ENCODE assay signal across 7 mouse cellular contexts in genomic region chr9:22469643-22470042, GRCm38 (mm10). TPM values are rescaled to one million over a fixed set of nuclear protein-coding genes. Genes with fewer than 3 reads are reported as not detected.
A peak's percentile ranks its signal among the peaks of the same experiment; 100 is the strongest.
DNase-seq lines count a peak whose midpoint lies in the region; ATAC-seq and TF ChIP-seq lines count a peak whose summit lies in the region.

Rp9 (minus strand) TSS chr9:22469743.

- peak within 1 kb of the TSS; percentile 95 for H3K4me2 ChIP-seq in CH12.LX (ENCODE audit: insufficient read depth, low read depth, poor library complexity, severe bottlenecking)
- peak within 1 kb of the TSS; percentile 75 for H3K4me2 ChIP-seq in forebrain, embryonic 14.5 days (ENCODE audit: low read length)
- peak within 1 kb of the TSS; percentile 75 for H3K4me2 ChIP-seq in hindbrain, embryonic 12.5 days (replicated peaks)
- peak within 1 kb of the TSS; percentile 98 for H3K4me2 ChIP-seq in liver, embryonic 14.5 days (ENCODE audit: low read depth)

- H3K9ac ChIP-seq in CH12.LX (ENCODE audit: insufficient read depth, low read depth) (peak within 1 kb of the TSS; percentile 73), MEL (ENCODE audit: control insufficient read depth, low read depth, low read length, poor library complexity, severe bottlenecking) (peak within 1 kb of the TSS; percentile 56)
- peak within 1 kb of the TSS; percentile 95; the same call in 1 of the 2 replicates for H3K9ac ChIP-seq in forebrain, embryonic 14.5 days (ENCODE audit: low read length)
- H3K9ac ChIP-seq in hindbrain, embryonic 12.5 days: no peak within 1 kb of the TSS
- H3K9ac ChIP-seq in liver, embryonic 14.5 days (replicated peaks): peak within 1 kb of the TSS; percentile 89

- ATAC-seq in forebrain, embryonic 14.5 days: no peak
- ATAC-seq in hindbrain, embryonic 12.5 days (ENCODE audit: low FRiP score): no peak
- ATAC-seq in liver, embryonic 14.5 days (ENCODE audit: insufficient read depth): no peak

- no peak for TF ChIP-seq RAD21 in CH12.LX (IDR thresholded peaks at IDR 0.05; ENCODE audit: low read depth, low read length)
- no peak for TF ChIP-seq RAD21 in MEL (IDR thresholded peaks at IDR 0.05; ENCODE audit: low read depth, low read length)

- TF ChIP-seq EP300 in CH12.LX (IDR thresholded peaks at IDR 0.05; ENCODE audit: low read length): no peak
- no peak for TF ChIP-seq EP300 in MEL (IDR thresholded peaks at IDR 0.05; ENCODE audit: low read depth in 1 of 2, low read length in 2 of 2)
- TF ChIP-seq EP300 in liver, embryonic 14.5 days (IDR thresholded peaks at IDR 0.05; ENCODE audit: low read depth): no peak

- 87% methylated on average over 3 of the region's 3 CpGs for WGBS in forebrain, embryonic 14.5 days
- 89% methylated on average over 3 of the region's 3 CpGs for WGBS in hindbrain, embryonic 12.5 days
- WGBS in liver, embryonic 14.5 days (ENCODE audit: insufficient replicate concordance): 75% methylated on average over 3 of the region's 3 CpGs

- TF ChIP-seq POLR2A in CH12.LX (IDR thresholded peaks at IDR 0.05; ENCODE audit: low read depth, low read length) (no peak), MEL (IDR thresholded peaks at IDR 0.05; ENCODE audit: control insufficient read depth in 1 of 2, insufficient read depth in 1 of 2, low read depth in 1 of 2, low read length in 2 of 2, poor library complexity in 1 of 2) (no peak)

- H3K4me3 ChIP-seq in CH12.LX (replicated peaks in 1 of 3; ENCODE audit: low read depth in 2 of 3, low read length in 2 of 3, poor library complexity in 1 of 3): peak within 1 kb of the TSS; percentile 22 to 84 (median 65)
- peak within 1 kb of the TSS; percentile 80 to 94 for H3K4me3 ChIP-seq in MEL (ENCODE audit: control insufficient read depth in 1 of 2, insufficient read depth in 1 of 2, low read depth in 2 of 2, low read length in 2 of 2)
- peak within 1 kb of the TSS; percentile 86 for H3K4me3 ChIP-seq in forebrain, embryonic 14.5 days (ENCODE audit: low read depth, low read length)
- H3K4me3 ChIP-seq in hindbrain, embryonic 12.5 days: no peak within 1 kb of the TSS
- H3K4me3 ChIP-seq in liver, embryonic 14.5 days (ENCODE audit: insufficient read depth in 1 of 2, low read depth in 2 of 2, low read length in 2 of 2): peak within 1 kb of the TSS; percentile 47 to 72

- dilution Hi-C loops in CH12.LX (cut with MboI; ENCODE audit: extremely low pct_ligation_motif_present, extremely low pct_unique_long_range_greater_than_20kb, low sequenced_read_pairs): no loop called here

- H3K79me2 ChIP-seq in CH12.LX (replicated peaks; ENCODE audit: control insufficient read depth, extremely low read depth, insufficient read depth, poor library complexity, severe bottlenecking): peaks cover 7% of the 10 kb centered on the region
- H3K79me2 ChIP-seq in MEL (ENCODE audit: control insufficient read depth, insufficient read depth, low read length, poor library complexity): peaks cover 23% of the 10 kb centered on the region

- H3K27me3 ChIP-seq in CH12.LX (replicated peaks) (no peaks in the 10 kb centered on the region), MEL (ENCODE audit: control insufficient read depth in 1 of 2, insufficient read depth in 2 of 2, low read length in 2 of 2) (no peaks in the 10 kb centered on the region)
- no peaks in the 10 kb centered on the region for H3K27me3 ChIP-seq in forebrain, embryonic 14.5 days (replicated peaks; ENCODE audit: control insufficient read depth, insufficient read depth, low read length)
- no peaks in the 10 kb centered on the region for H3K27me3 ChIP-seq in hindbrain, embryonic 12.5 days
- H3K27me3 ChIP-seq in liver, embryonic 14.5 days (ENCODE audit: control insufficient read depth, insufficient read depth, low read length): no peaks in the 10 kb centered on the region

- H3K4me1 ChIP-seq in CH12.LX (ENCODE audit: control insufficient read depth in 1 of 2, insufficient read depth in 2 of 2) (0 out of 4 replicates have a peak, but pooled peaks cover 0 to 7% of the 10 kb centered on the region in 2 experiments), MEL (ENCODE audit: control insufficient read depth in 1 of 2, insufficient read depth in 2 of 2, low read length in 2 of 2) (peaks cover 7 to 10% of the 10 kb centered on the region in 2 experiments; a peak in 3 of 4 replicates)
- 0 out of 2 replicates have a peak, but pooled peaks cover 2% of the 10 kb centered on the region for H3K4me1 ChIP-seq in forebrain, embryonic 14.5 days (ENCODE audit: control insufficient read depth, insufficient read depth, low read length)
- peaks cover 4% of the 10 kb centered on the region for H3K4me1 ChIP-seq in hindbrain, embryonic 12.5 days
- H3K4me1 ChIP-seq in liver, embryonic 14.5 days (replicated peaks; ENCODE audit: control insufficient read depth in 2 of 2, insufficient read depth in 2 of 2, low read length in 1 of 2): peaks cover 0 to 5% of the 10 kb centered on the region in 2 experiments; a peak in 1 of 4 replicates

- peaks cover 7 to 15% of the 10 kb centered on the region in 2 experiments for H3K36me3 ChIP-seq in CH12.LX (replicated peaks in 1 of 2; ENCODE audit: control insufficient read depth in 1 of 2, insufficient read depth in 1 of 2, low read length in 1 of 2)
- H3K36me3 ChIP-seq in MEL (ENCODE audit: control insufficient read depth in 1 of 2, insufficient read depth in 2 of 2, low read length in 2 of 2): peaks cover 6 to 13% of the 10 kb centered on the region in 2 experiments
- H3K36me3 ChIP-seq in forebrain, embryonic 14.5 days (ENCODE audit: control insufficient read depth, insufficient read depth, low read length): no peaks in the 10 kb centered on the region
- peaks cover 8% of the 10 kb centered on the region; the same call in 1 of the 2 replicates for H3K36me3 ChIP-seq in hindbrain, embryonic 12.5 days
- peaks cover 5% of the 10 kb centered on the region; the same call in 1 of the 2 replicates for H3K36me3 ChIP-seq in liver, embryonic 14.5 days (replicated peaks; ENCODE audit: control insufficient read depth, insufficient read depth, low read depth)

- in situ Hi-C loops in CH12.LX (cut with MboI; ENCODE audit: low pct_ligation_motif_present, low pct_unique_long_range_greater_than_20kb, low sequenced_read_pairs): no loop called here

- H3K9me3 ChIP-seq in CH12.LX (replicated peaks; ENCODE audit: low read length): no peaks in the 10 kb centered on the region
- H3K9me3 ChIP-seq in MEL (replicated peaks; ENCODE audit: insufficient read depth, low read length): no peaks in the 10 kb centered on the region
- H3K9me3 ChIP-seq in forebrain, embryonic 14.5 days (replicated peaks; ENCODE audit: control insufficient read depth, low read length): no peaks in the 10 kb centered on the region
- no peaks in the 10 kb centered on the region for H3K9me3 ChIP-seq in hindbrain, embryonic 12.5 days (replicated peaks)
- no peaks in the 10 kb centered on the region for H3K9me3 ChIP-seq in liver, embryonic 14.5 days (ENCODE audit: control insufficient read depth, low read length)

- TF ChIP-seq CTCF in CH12.LX (conservative IDR thresholded peaks at IDR 0.05 in 1 of 2, IDR thresholded peaks at IDR 0.05 in 1 of 2; ENCODE audit: low read depth in 2 of 2, low read length in 2 of 2) (no peak), MEL (IDR thresholded peaks at IDR 0.05 in 2 of 3, conservative IDR thresholded peaks at IDR 0.05 in 1 of 3; ENCODE audit: control insufficient read depth in 1 of 3, insufficient read depth in 1 of 3, low read depth in 2 of 3, low read length in 3 of 3, poor library complexity in 1 of 3, severe bottlenecking in 1 of 3) (no peak)
- TF ChIP-seq CTCF in liver, embryonic 14.5 days (IDR thresholded peaks at IDR 0.05; ENCODE audit: low read depth): no peak

- H3K27ac ChIP-seq in CH12.LX (ENCODE audit: insufficient read depth, low read depth) (no peak within 1 kb of the TSS), MEL (ENCODE audit: control insufficient read depth, low read depth, low read length) (peak within 1 kb of the TSS; percentile 46)
- no peak within 1 kb of the TSS for H3K27ac ChIP-seq in forebrain, embryonic 14.5 days (ENCODE audit: low read depth, low read length)
- no peak within 1 kb of the TSS for H3K27ac ChIP-seq in hindbrain, embryonic 12.5 days
- peak within 1 kb of the TSS; percentile 21; the same call in 1 of the 2 replicates for H3K27ac ChIP-seq in liver, embryonic 14.5 days

- DNase-seq in CH12.LX (ENCODE audit: extremely low read depth) (no peak), MEL (ENCODE audit: low read depth, low spot score) (no peak), MN1 (ENCODE audit: low spot score) (no peak)
- DNase-seq in forebrain, embryonic 14.5 days (ENCODE audit: low spot score): no peak
- DNase-seq in liver, embryonic 14.5 days (ENCODE audit: low read depth in 3 of 3, low spot score in 3 of 3): no peak
- no peak for DNase-seq in ovary, postnatal 36 days (ENCODE audit: low spot score)

TF ChIP-seq in CH12.LX, 34 proteins besides CTCF, POLR2A, EP300 and RAD21:
- no peak for TF ChIP-seq USF2 (conservative IDR thresholded peaks at IDR 0.05; ENCODE audit: low read depth, low read length)
- TF ChIP-seq MXI1 (IDR thresholded peaks at IDR 0.05; ENCODE audit: low read depth, low read length): no peak

TF ChIP-seq in MEL, 35 proteins besides CTCF, POLR2A, EP300 and RAD21:
- TF ChIP-seq MAX (IDR thresholded peaks at IDR 0.05; ENCODE audit: low read length): no peak
- no peak for TF ChIP-seq MEF2A (IDR thresholded peaks at IDR 0.05; ENCODE audit: extremely low read depth, insufficient replicate concordance, low read depth, low read length, poor library complexity, severe bottlenecking)
- TF ChIP-seq USF2 (IDR thresholded peaks at IDR 0.05; ENCODE audit: borderline replicate concordance in 1 of 2, insufficient read depth in 1 of 2, low read depth in 1 of 2, low read length in 2 of 2): no peak
TF ChIP-seq in MEL: peak in this region for 0.

RNA-seq across cellular contexts. Expression of gene Rp9, which starts in this region (rescaled TPM):
- total RNA-seq in CH12.LX (2012; rRNA removed) (75.5 and 86.9 TPM in 2 replicates), CH12.LX (2014; rRNA removed) (64.2 and 82.1 TPM in 2 replicates), MEL (2012; rRNA removed) (334 and 405 TPM in 2 replicates)
- polyA plus RNA-seq in CH12.LX (2012; ENCODE audit: insufficient read length, low read depth) (75.9 and 85.0 TPM in 2 replicates), MEL (2012; ENCODE audit: insufficient read depth in 1 of 2, insufficient read length in 2 of 2, low read depth in 1 of 2, low replicate concordance in 2 of 2, missing spikeins in 1 of 2) (100 to 1,000 TPM; 225 to 417 TPM)
- polyA plus RNA-seq in forebrain, embryonic 14.5 days (2014; fragmentation: Nextera tagmentation; extraction: Ambion mirVana): 60.8 and 62.4 TPM in 2 replicates
- polyA plus RNA-seq in hindbrain, embryonic 12.5 days (2016; fragmentation: Nextera tagmentation; extraction: Ambion mirVana): 63.8 and 66.5 TPM in 2 replicates
- polyA plus RNA-seq in liver, embryonic 14.5 days (2012; rRNA removed): 15.8 and 32.5 TPM in 2 replicates
- polyA plus RNA-seq in liver, embryonic 14.5 days (2014; fragmentation: Nextera tagmentation; extraction: Ambion mirVana): 34.1 and 37.2 TPM in 2 replicates

Comparison
In these comparisons a context has a peak if more than half of its experiments do, and no peak if none do; other contexts are left out.
1. H3K27ac ChIP-seq: peak in MEL (single experiment) and liver, embryonic 14.5 days (single experiment); none in CH12.LX (single experiment), forebrain, embryonic 14.5 days (single experiment) and hindbrain, embryonic 12.5 days (single experiment).
2. Peak in every context shown above with its lines, with median percentiles within 50 percentile points of each other: H3K4me2 ChIP-seq.